In genomic region chr11:119509165-119509776, GRCm38 (mm10) we compare ENCODE assay signal across 13 mouse cellular contexts. TPM values are rescaled to one million over a fixed set of nuclear protein-coding genes. Genes with fewer than 3 reads are reported as not detected.
DNase-seq lines count a peak whose midpoint lies in the region; ATAC-seq and TF ChIP-seq lines count a peak whose summit lies in the region.
"Had no signal": no experiment of that assay in that cellular context is flagged by ENCODE, and none has a peak within 500 bp of the region (broad histone marks: within the 10 kb centered on the region; RNA-seq: fewer than 3 reads in every experiment).

No protein-coding gene starts in this region.

- no peak overlapping the region for H3K4me2 ChIP-seq in forebrain, postnatal 0 days (ENCODE audit: low read depth)
- H3K4me2 ChIP-seq in hindbrain, embryonic 13.5 days: no peak overlapping the region
- H3K4me2 ChIP-seq in midbrain, embryonic 16.5 days (ENCODE audit: low read length): no peak overlapping the region
- H3K4me2 ChIP-seq: embryonic facial prominence, embryonic 12.5 days had no signal

- no peak for ATAC-seq in forebrain, postnatal 0 days
- peak; percentile 48; the same call in 1 of the 2 replicates for ATAC-seq in hindbrain, embryonic 13.5 days (ENCODE audit: low FRiP score)
- no peak for ATAC-seq in midbrain, embryonic 16.5 days

- no peak overlapping the region for H3K4me3 ChIP-seq in forebrain, embryonic 10.5 days
- H3K4me3 ChIP-seq in forebrain, postnatal 0 days (ENCODE audit: low read depth, low read length): no peak overlapping the region
- H3K4me3 ChIP-seq in embryonic facial prominence, embryonic 10.5 days: no peak overlapping the region
- H3K4me3 ChIP-seq in hindbrain, embryonic 13.5 days: no peak overlapping the region
- no peak overlapping the region for H3K4me3 ChIP-seq in midbrain, embryonic 16.5 days (ENCODE audit: low read depth, low read length)
- no peak overlapping the region for H3K4me3 ChIP-seq in cerebellum, adult 2 months (replicated peaks; ENCODE audit: insufficient read depth, low read depth, low read length)
- H3K4me3 ChIP-seq: embryonic facial prominence, embryonic 12.5 days had no signal

- peak overlapping the region; percentile 70 for H3K27ac ChIP-seq in forebrain, embryonic 10.5 days
- H3K27ac ChIP-seq in forebrain, postnatal 0 days (ENCODE audit: low read depth, low read length): no peak overlapping the region
- H3K27ac ChIP-seq in embryonic facial prominence, embryonic 10.5 days (replicated peaks): peak overlapping the region; percentile 25; the same call in 1 of the 2 replicates
- H3K27ac ChIP-seq in hindbrain, embryonic 13.5 days: peak overlapping the region; percentile 83
- peak overlapping the region; percentile 51 for H3K27ac ChIP-seq in midbrain, embryonic 16.5 days (ENCODE audit: low read length)
- no peak overlapping the region for H3K27ac ChIP-seq in cerebellum, adult 2 months (ENCODE audit: insufficient read depth, low read length)
- H3K27ac ChIP-seq: embryonic facial prominence, embryonic 12.5 days; liver, embryonic 14.5 days had no signal

- no peaks in the 10 kb centered on the region for H3K9me3 ChIP-seq in forebrain, embryonic 10.5 days
- no peaks in the 10 kb centered on the region for H3K9me3 ChIP-seq in forebrain, postnatal 0 days (ENCODE audit: low read length)
- H3K9me3 ChIP-seq in embryonic facial prominence, embryonic 10.5 days: no peaks in the 10 kb centered on the region
- no peaks in the 10 kb centered on the region for H3K9me3 ChIP-seq in hindbrain, embryonic 13.5 days
- H3K9me3 ChIP-seq in midbrain, embryonic 16.5 days (replicated peaks; ENCODE audit: control insufficient read depth, low read length, poor library complexity, severe bottlenecking): no peaks in the 10 kb centered on the region
- H3K9me3 ChIP-seq: embryonic facial prominence, embryonic 12.5 days had no signal

- peaks cover 53% of the 10 kb centered on the region for H3K4me1 ChIP-seq in forebrain, embryonic 10.5 days
- 0 out of 2 replicates have a peak, but pooled peaks cover 4% of the 10 kb centered on the region for H3K4me1 ChIP-seq in forebrain, postnatal 0 days (ENCODE audit: insufficient read depth)
- peaks cover 30% of the 10 kb centered on the region for H3K4me1 ChIP-seq in embryonic facial prominence, embryonic 10.5 days
- peaks cover 61% of the 10 kb centered on the region for H3K4me1 ChIP-seq in hindbrain, embryonic 13.5 days (replicated peaks)
- H3K4me1 ChIP-seq in midbrain, embryonic 16.5 days (ENCODE audit: control insufficient read depth, insufficient read depth, low read length): peaks cover 9% of the 10 kb centered on the region
- H3K4me1 ChIP-seq in cerebellum, adult 2 months (ENCODE audit: control insufficient read depth, insufficient read depth, low read length): peaks cover 17% of the 10 kb centered on the region

- 69% methylated on average over 5 of the region's 5 CpGs for WGBS in forebrain, embryonic 10.5 days
- 34% methylated on average over 5 of the region's 5 CpGs for WGBS in forebrain, postnatal 0 days
- WGBS in embryonic facial prominence, embryonic 10.5 days: 73% methylated on average over 5 of the region's 5 CpGs
- WGBS in hindbrain, embryonic 13.5 days: 22% methylated on average over 5 of the region's 5 CpGs
- WGBS in midbrain, embryonic 16.5 days: 40% methylated on average over 5 of the region's 5 CpGs
- WGBS in cerebellum, adult 2 months: 61% methylated on average over 5 of the region's 5 CpGs

- no peak for TF ChIP-seq POLR2A in cerebellum, adult 2 months (IDR thresholded peaks at IDR 0.05; ENCODE audit: borderline replicate concordance, insufficient read depth, low read length)

- DNase-seq in forebrain, embryonic 10.5 days (ENCODE audit: extremely low spot score, low spot score): no peak
- DNase-seq in forebrain, postnatal 0 days: no peak
- DNase-seq in embryonic facial prominence, embryonic 10.5 days (ENCODE audit: low spot score): no peak
- no peak for DNase-seq in adrenal gland, postnatal 14 days
- no peak for DNase-seq in cerebellum, adult 2 months
- DNase-seq in kidney, adult 9 months: no peak
- DNase-seq: cerebellum, adult 8-10 months; left cerebral cortex, postnatal 4 days; right cerebral cortex, adult 18-20 months had no signal

- H3K27me3 ChIP-seq in forebrain, embryonic 10.5 days (ENCODE audit: poor library complexity, severe bottlenecking): peaks cover 24% of the 10 kb centered on the region
- no peaks in the 10 kb centered on the region for H3K27me3 ChIP-seq in forebrain, postnatal 0 days (ENCODE audit: insufficient read depth, low read length)
- peaks cover 25% of the 10 kb centered on the region for H3K27me3 ChIP-seq in embryonic facial prominence, embryonic 10.5 days (replicated peaks; ENCODE audit: low read depth, poor library complexity, severe bottlenecking)
- no peaks in the 10 kb centered on the region for H3K27me3 ChIP-seq in hindbrain, embryonic 13.5 days
- no peaks in the 10 kb centered on the region for H3K27me3 ChIP-seq in midbrain, embryonic 16.5 days (ENCODE audit: control insufficient read depth, insufficient read depth, low read depth, low read length)
- H3K27me3 ChIP-seq in cerebellum, adult 2 months (ENCODE audit: control insufficient read depth, insufficient read depth, low read length): no peaks in the 10 kb centered on the region

- TF ChIP-seq CTCF in forebrain, postnatal 0 days (IDR thresholded peaks at IDR 0.05; ENCODE audit: low read depth): no peak
- TF ChIP-seq CTCF in cerebellum, adult 2 months (IDR thresholded peaks at IDR 0.05; ENCODE audit: borderline replicate concordance, insufficient read depth, low read depth, low read length): no peak

- H3K9ac ChIP-seq in forebrain, postnatal 0 days: no peak overlapping the region
- H3K9ac ChIP-seq in hindbrain, embryonic 13.5 days: peak overlapping the region; percentile 35; the same call in 1 of the 2 replicates
- H3K9ac ChIP-seq in midbrain, embryonic 16.5 days (ENCODE audit: low read depth, low read length): no peak overlapping the region
- H3K9ac ChIP-seq: embryonic facial prominence, embryonic 12.5 days; liver, embryonic 14.5 days had no signal

- H3K36me3 ChIP-seq in forebrain, embryonic 10.5 days (replicated peaks): peaks cover 46% of the 10 kb centered on the region
- peaks cover 36% of the 10 kb centered on the region for H3K36me3 ChIP-seq in forebrain, postnatal 0 days (ENCODE audit: insufficient read depth)
- H3K36me3 ChIP-seq in embryonic facial prominence, embryonic 10.5 days (replicated peaks): peaks cover 49% of the 10 kb centered on the region
- peaks cover 38% of the 10 kb centered on the region for H3K36me3 ChIP-seq in hindbrain, embryonic 13.5 days
- peaks cover 16% of the 10 kb centered on the region; the same call in 1 of the 2 replicates for H3K36me3 ChIP-seq in midbrain, embryonic 16.5 days (ENCODE audit: control insufficient read depth, insufficient read depth, low read length)

RNA-seq across cellular contexts. Expression of gene Endov, which starts 18.1 kb away (rescaled TPM):
- 24.0 and 24.5 TPM in 2 replicates for polyA plus RNA-seq in forebrain, embryonic 10.5 days (2016; fragmentation: Nextera tagmentation; extraction: Ambion mirVana)
- total RNA-seq in forebrain, postnatal 0 days (2014; rRNA removed): 35.6 and 42.8 TPM in 2 replicates
- 15.2 and 16.9 TPM in 2 replicates for polyA plus RNA-seq in forebrain, postnatal 0 days (2015; fragmentation: Nextera tagmentation; extraction: Ambion mirVana)
- polyA plus RNA-seq in embryonic facial prominence, embryonic 10.5 days (2016; fragmentation: Nextera tagmentation; extraction: Ambion mirVana): 21.1 and 21.2 TPM in 2 replicates
- 15.5 and 20.9 TPM in 2 replicates for polyA plus RNA-seq in hindbrain, embryonic 13.5 days (2015; fragmentation: Nextera tagmentation; extraction: Ambion mirVana)
- 17.3 and 19.8 TPM in 2 replicates for polyA plus RNA-seq in midbrain, embryonic 16.5 days (2015; fragmentation: Nextera tagmentation; extraction: Ambion mirVana)
- 19.7 and 22.4 TPM in 2 replicates for total RNA-seq in adrenal gland, postnatal 14 days (2021)
- polyA plus RNA-seq in cerebellum, adult 2 months (2012; rRNA removed): 15.4 and 16.4 TPM in 2 replicates

RNA-seq across cellular contexts. Expression of gene Nptx1, which starts 38.3 kb away (rescaled TPM):
- 1.4 and 1.7 TPM in 2 replicates for polyA plus RNA-seq in forebrain, embryonic 10.5 days (2016; fragmentation: Nextera tagmentation; extraction: Ambion mirVana)
- total RNA-seq in forebrain, postnatal 0 days (2014; rRNA removed): 10.0 and 14.2 TPM in 2 replicates
- polyA plus RNA-seq in forebrain, postnatal 0 days (2015; fragmentation: Nextera tagmentation; extraction: Ambion mirVana): 5.1 and 6.9 TPM in 2 replicates
- polyA plus RNA-seq in embryonic facial prominence, embryonic 10.5 days (2016; fragmentation: Nextera tagmentation; extraction: Ambion mirVana): 1.9 and 2.6 TPM in 2 replicates
- polyA plus RNA-seq in hindbrain, embryonic 13.5 days (2015; fragmentation: Nextera tagmentation; extraction: Ambion mirVana): 12.6 and 15.2 TPM in 2 replicates
- 12.4 and 12.6 TPM in 2 replicates for polyA plus RNA-seq in midbrain, embryonic 16.5 days (2015; fragmentation: Nextera tagmentation; extraction: Ambion mirVana)
- total RNA-seq in adrenal gland, postnatal 14 days (2021): 3.3 and 4.1 TPM in 2 replicates
- polyA plus RNA-seq in cerebellum, adult 2 months (2012; rRNA removed): 200 and 249 TPM in 2 replicates
- polyA plus RNA-seq: liver, embryonic 14.5 days had no signal

Comparison
In these comparisons a context has a peak if more than half of its experiments do, and no peak if none do; other contexts are left out.
1. H3K27ac ChIP-seq: peak in forebrain, embryonic 10.5 days (single experiment), embryonic facial prominence, embryonic 10.5 days (single experiment), hindbrain, embryonic 13.5 days (single experiment) and midbrain, embryonic 16.5 days (single experiment); none in forebrain, postnatal 0 days (single experiment) and cerebellum, adult 2 months (single experiment).
2. RNA of gene Nptx1, which starts 38.3 kb away (polyA plus RNA-seq): 200 to 249 TPM in cerebellum, adult 2 months; 12.6 to 15.2 TPM in hindbrain, embryonic 13.5 days, 12.4 to 12.6 TPM in midbrain, embryonic 16.5 days, 5.1 to 6.9 TPM in forebrain, postnatal 0 days, 1.9 to 2.6 TPM in embryonic facial prominence, embryonic 10.5 days and 1.4 to 1.7 TPM in forebrain, embryonic 10.5 days; every median in the first group is over 10 times any median in the second.